Mouse (Mus musculus): ENCODE data around the gene Arhgap44. TPM values are rescaled to one million over a fixed set of nuclear protein-coding genes. Genes with fewer than 3 reads are reported as not detected.

The Arhgap44 gene
- under 1 TPM in 1 of 2 experiments, not detected in 1; 0.11 TPM for polyA plus RNA-seq (2017; shearing (Covaris generic))

DNA sequence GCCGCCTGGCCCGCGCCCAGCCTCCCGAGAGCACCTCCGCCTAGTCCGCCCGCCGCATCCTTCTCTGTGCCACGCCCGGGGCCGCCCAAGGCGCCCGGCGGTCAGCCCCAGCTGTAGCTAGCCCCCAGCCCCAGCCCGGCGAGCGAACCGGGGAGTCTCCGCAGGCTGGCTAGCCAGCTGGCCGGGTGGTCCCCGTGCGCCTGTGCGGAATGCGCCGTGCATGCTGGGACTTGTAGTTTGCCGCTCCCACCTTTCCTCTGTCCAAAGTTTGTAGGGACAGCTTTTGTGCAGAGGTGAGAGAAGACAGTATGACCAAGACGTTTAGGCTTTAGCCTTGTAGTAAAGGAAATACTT lies at the start of gene Arhgap44:
Arhgap44 (minus strand) TSS at position 195 of the 354 bp plus-strand sequence.

DNA sequence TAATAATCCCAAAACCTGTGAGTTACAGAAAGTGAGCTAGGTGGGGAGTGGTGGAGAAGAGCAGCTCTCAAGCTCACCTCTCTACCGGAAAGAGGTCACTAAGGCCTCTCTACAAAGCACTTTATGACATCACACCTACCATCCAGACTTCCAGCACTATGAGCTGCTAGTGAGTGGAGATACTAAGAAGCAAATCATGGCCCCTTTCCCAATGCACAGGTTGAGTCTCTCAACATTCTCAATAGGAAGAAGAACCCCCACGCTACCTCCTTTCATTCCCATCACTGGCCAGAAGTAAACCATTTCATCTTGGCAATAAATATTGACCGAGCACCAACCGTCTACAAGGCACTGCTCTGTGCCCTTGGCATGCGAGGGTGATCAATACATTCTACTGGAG lies 3.0 kb downstream of the Arhgap44 start, which contains the start of gene 1700086D15Rik:
1700086D15Rik (minus strand) TSS at position 101 of the 400 bp plus-strand sequence.

DNA sequence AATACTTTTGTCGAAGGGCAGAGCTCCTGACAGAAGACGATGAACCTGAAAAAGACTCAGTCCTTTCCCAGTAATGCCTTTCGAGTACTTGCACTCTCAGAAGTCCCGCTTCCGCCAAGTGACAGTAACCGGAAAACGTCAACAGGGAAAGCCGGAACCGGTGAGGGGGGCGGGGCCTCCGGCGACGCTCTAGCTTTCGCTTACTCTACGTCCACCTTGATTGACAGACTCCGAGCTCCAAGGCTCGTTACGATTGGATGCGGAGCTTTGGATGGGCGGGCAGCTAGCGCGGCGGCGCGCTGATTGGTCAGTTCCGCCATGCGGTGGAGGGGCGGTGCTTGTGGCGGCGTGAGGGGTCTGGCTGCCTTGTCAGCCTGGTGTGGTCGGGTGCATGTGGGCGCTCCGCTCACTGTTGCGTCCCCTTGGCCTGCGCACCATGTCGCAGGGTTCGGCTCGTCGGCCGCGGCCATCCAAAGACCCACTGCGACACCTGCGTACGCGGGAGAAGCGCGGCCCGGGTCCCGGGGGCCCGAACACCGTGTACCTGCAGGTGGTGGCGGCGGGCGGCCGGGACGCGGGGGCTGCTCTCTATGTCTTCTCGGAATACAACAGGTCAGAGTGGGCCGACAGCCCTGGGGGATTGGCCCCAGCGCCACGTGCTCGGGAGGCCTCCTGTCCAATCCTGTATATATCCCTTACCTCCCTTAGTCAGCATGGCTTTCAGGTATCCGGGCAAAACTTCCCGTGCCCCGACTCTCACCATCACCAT lies 183.9 kb downstream of the Arhgap44 start, which contains the start of gene Elac2:
Elac2 (plus strand) TSS at position 319 of the 769 bp plus-strand sequence.

Other genes with a start within 250 kb of the Arhgap44 start
- gene Elac2, start 183.9 kb downstream of the Arhgap44 start, polyA plus RNA-seq (2017; shearing (Covaris generic)): 10 to 100 TPM; 27.8 to 30.7 TPM
- gene 1700086D15Rik, start 3.1 kb downstream of the Arhgap44 start, polyA plus RNA-seq (2017; shearing (Covaris generic)): under 1 TPM in 1 of 2 experiments, not detected in 1; 0.27 TPM
- under 1 TPM in 1 of 2 experiments, not detected in 1; 0.29 TPM for gene Myocd, start 107.0 kb upstream of the Arhgap44 start, polyA plus RNA-seq (2017; shearing (Covaris generic))

Data from activated CD4-positive, CD25-positive, alpha-beta regulatory T cell (primary cell).